Mouse (Mus musculus): ENCODE data around the gene Ank3. TPM values are rescaled to one million over a fixed set of nuclear protein-coding genes. Genes with fewer than 3 reads are reported as not detected.

The Ank3 gene
- polyA plus RNA-seq, 1 experiment from 2014 or later = 13.4 TPM

- Histone ChIP-seq H3K27me3 (replicated peaks; ENCODE audit: control insufficient read depth, insufficient read depth, low read length) (no peaks in the 10 kb centered on the region), H3K4me3 (ENCODE audit: low read depth, low read length) (no peak overlapping the region), H3K4me1 (replicated peaks; ENCODE audit: control insufficient read depth, insufficient read depth, low read length) (no peaks in the 10 kb centered on the region; the same call in 1 of the 2 replicates), H3K9me3 (ENCODE audit: control insufficient read depth, low read length) (no peaks in the 10 kb centered on the region), H3K4me2 (no peak overlapping the region), H3K27ac (ENCODE audit: low read depth, low read length) (no peak overlapping the region), H3K36me3 (ENCODE audit: control insufficient read depth, insufficient read depth, low read length) (no peaks in the 10 kb centered on the region), H3K9ac (ENCODE audit: low read depth, low read length) (no peak overlapping the region)
- no peak for DNase-seq (ENCODE audit: low spot score)
- no peak for ATAC-seq (replicated peaks; ENCODE audit: low FRiP score)
- 77% methylated on average over 11 of the region's 11 CpGs for WGBS
Measured at GRCm38 (mm10) chr10:69777736-69778135, 379.2 kb downstream of the Ank3 start.

- Histone ChIP-seq H3K9ac (ENCODE audit: low read depth, low read length) (no peak overlapping the region), H3K4me3 (ENCODE audit: low read depth, low read length) (no peak overlapping the region), H3K36me3 (ENCODE audit: control insufficient read depth, insufficient read depth, low read length) (no peaks in the 10 kb centered on the region), H3K9me3 (ENCODE audit: control insufficient read depth, low read length) (no peaks in the 10 kb centered on the region), H3K27me3 (replicated peaks; ENCODE audit: control insufficient read depth, insufficient read depth, low read length) (no peaks in the 10 kb centered on the region), H3K27ac (ENCODE audit: low read depth, low read length) (no peak overlapping the region), H3K4me1 (replicated peaks; ENCODE audit: control insufficient read depth, insufficient read depth, low read length) (no peaks in the 10 kb centered on the region; the same call in 1 of the 2 replicates), H3K4me2 (no peak overlapping the region)
- ATAC-seq (replicated peaks; ENCODE audit: low FRiP score) (no peak), DNase-seq (ENCODE audit: low spot score) (no peak)
- WGBS = 76% methylated on average over 3 of the region's 3 CpGs
Measured at GRCm38 (mm10) chr10:69779246-69779645, 380.7 kb downstream of the Ank3 start.

- no peak overlapping the region for H3K9ac ChIP-seq (ENCODE audit: low read depth, low read length)
- H3K4me2 ChIP-seq = no peak overlapping the region; the same call in 1 of the 2 replicates
- H3K4me1 ChIP-seq (replicated peaks; ENCODE audit: control insufficient read depth, insufficient read depth, low read length) = peaks cover 21% of the 10 kb centered on the region
- no peaks in the 10 kb centered on the region for H3K36me3 ChIP-seq (ENCODE audit: control insufficient read depth, insufficient read depth, low read length)
- ATAC-seq (replicated peaks; ENCODE audit: low FRiP score) (peak; percentile 51; the same call in 1 of the 2 replicates), DNase-seq (ENCODE audit: low spot score) (peak; percentile 36)
- no peaks in the 10 kb centered on the region for H3K9me3 ChIP-seq (ENCODE audit: control insufficient read depth, low read length)
- H3K4me3 ChIP-seq (ENCODE audit: low read depth, low read length) = no peak overlapping the region
- 21% methylated on average over 8 of the region's 8 CpGs for WGBS
- no peak overlapping the region for H3K27ac ChIP-seq (ENCODE audit: low read depth, low read length)
- H3K27me3 ChIP-seq (replicated peaks; ENCODE audit: control insufficient read depth, insufficient read depth, low read length) = no peaks in the 10 kb centered on the region
Measured at GRCm38 (mm10) chr10:69781491-69781890, 382.9 kb downstream of the Ank3 start.

GRCm38 (mm10) chr10:69785235-69785634 lies 386.7 kb downstream of the Ank3 start:
- peak overlapping the region; percentile 44; the same call in 1 of the 2 replicates for H3K9ac ChIP-seq (ENCODE audit: low read depth, low read length)
- peak overlapping the region; percentile 30 for H3K4me3 ChIP-seq (ENCODE audit: low read depth, low read length)
- H3K9me3 ChIP-seq (ENCODE audit: control insufficient read depth, low read length) = no peaks in the 10 kb centered on the region
- ATAC-seq (replicated peaks; ENCODE audit: low FRiP score) = peak; percentile 98
- 13% methylated on average over 7 of the region's 7 CpGs for WGBS
- no peaks in the 10 kb centered on the region for H3K27me3 ChIP-seq (replicated peaks; ENCODE audit: control insufficient read depth, insufficient read depth, low read length)
- H3K4me1 ChIP-seq (replicated peaks; ENCODE audit: control insufficient read depth, insufficient read depth, low read length) = peaks cover 22% of the 10 kb centered on the region
- no peaks in the 10 kb centered on the region for H3K36me3 ChIP-seq (ENCODE audit: control insufficient read depth, insufficient read depth, low read length)
- peak overlapping the region; percentile 63 for H3K4me2 ChIP-seq
- DNase-seq (ENCODE audit: low spot score) = peak; percentile 37
- H3K27ac ChIP-seq (ENCODE audit: low read depth, low read length) = 0 out of 2 replicates have a peak overlapping the region, but pooled peaks have one; percentile 46

- H3K27me3 ChIP-seq (replicated peaks; ENCODE audit: control insufficient read depth, insufficient read depth, low read length) = no peaks in the 10 kb centered on the region
- H3K9ac ChIP-seq (ENCODE audit: low read depth, low read length) = peak overlapping the region; percentile 44; the same call in 1 of the 2 replicates
- no peaks in the 10 kb centered on the region for H3K9me3 ChIP-seq (ENCODE audit: control insufficient read depth, low read length)
- H3K27ac ChIP-seq (ENCODE audit: low read depth, low read length) = 0 out of 2 replicates have a peak overlapping the region, but pooled peaks have one; percentile 46
- DNase-seq (ENCODE audit: low spot score) = no peak
- H3K4me1 ChIP-seq (replicated peaks; ENCODE audit: control insufficient read depth, insufficient read depth, low read length) = peaks cover 22% of the 10 kb centered on the region
- 62% methylated on average over 8 of the region's 8 CpGs for WGBS
- ATAC-seq (replicated peaks; ENCODE audit: low FRiP score) = no peak
- peak overlapping the region; percentile 30 for H3K4me3 ChIP-seq (ENCODE audit: low read depth, low read length)
- H3K4me2 ChIP-seq = peak overlapping the region; percentile 63
- H3K36me3 ChIP-seq (ENCODE audit: control insufficient read depth, insufficient read depth, low read length) = no peaks in the 10 kb centered on the region
Measured at GRCm38 (mm10) chr10:69785692-69786091, 387.1 kb downstream of the Ank3 start.

- ATAC-seq (replicated peaks; ENCODE audit: low FRiP score) (no peak), DNase-seq (ENCODE audit: low spot score) (no peak)
- H3K4me3 ChIP-seq (ENCODE audit: low read depth, low read length) = peak overlapping the region; percentile 30
- H3K4me2 ChIP-seq = peak overlapping the region; percentile 63
- peaks cover 22% of the 10 kb centered on the region for H3K4me1 ChIP-seq (replicated peaks; ENCODE audit: control insufficient read depth, insufficient read depth, low read length)
- WGBS = 64% methylated on average over 13 of the region's 13 CpGs
- H3K36me3 ChIP-seq (ENCODE audit: control insufficient read depth, insufficient read depth, low read length) = no peaks in the 10 kb centered on the region
- H3K9ac ChIP-seq (ENCODE audit: low read depth, low read length) = no peak overlapping the region
- H3K27ac ChIP-seq (ENCODE audit: low read depth, low read length) = no peak overlapping the region
- H3K9me3 ChIP-seq (ENCODE audit: control insufficient read depth, low read length) = no peaks in the 10 kb centered on the region
- H3K27me3 ChIP-seq (replicated peaks; ENCODE audit: control insufficient read depth, insufficient read depth, low read length) = no peaks in the 10 kb centered on the region
Measured at GRCm38 (mm10) chr10:69786220-69786993, 387.8 kb downstream of the Ank3 start.

GRCm38 (mm10) chr10:69787379-69787778 lies 388.8 kb downstream of the Ank3 start:
- ATAC-seq (replicated peaks; ENCODE audit: low FRiP score) (no peak), DNase-seq (ENCODE audit: low spot score) (no peak)
- Histone ChIP-seq H3K27ac (ENCODE audit: low read depth, low read length) (no peak overlapping the region), H3K27me3 (replicated peaks; ENCODE audit: control insufficient read depth, insufficient read depth, low read length) (no peaks in the 10 kb centered on the region), H3K9me3 (ENCODE audit: control insufficient read depth, low read length) (no peaks in the 10 kb centered on the region), H3K4me3 (ENCODE audit: low read depth, low read length) (peak overlapping the region; percentile 22), H3K36me3 (ENCODE audit: control insufficient read depth, insufficient read depth, low read length) (no peaks in the 10 kb centered on the region), H3K4me2 (peak overlapping the region; percentile 63; the same call in 1 of the 2 replicates), H3K4me1 (replicated peaks; ENCODE audit: control insufficient read depth, insufficient read depth, low read length) (peaks cover 22% of the 10 kb centered on the region), H3K9ac (ENCODE audit: low read depth, low read length) (peak overlapping the region; percentile 16; the same call in 1 of the 2 replicates)
- 51% methylated on average over 10 of the region's 10 CpGs for WGBS

- ATAC-seq (replicated peaks; ENCODE audit: low FRiP score) (no peak), DNase-seq (ENCODE audit: low spot score) (no peak)
- H3K4me1 ChIP-seq (replicated peaks; ENCODE audit: control insufficient read depth, insufficient read depth, low read length) = peaks cover 10% of the 10 kb centered on the region
- H3K9me3 ChIP-seq (ENCODE audit: control insufficient read depth, low read length) = no peaks in the 10 kb centered on the region
- H3K36me3 ChIP-seq (ENCODE audit: control insufficient read depth, insufficient read depth, low read length) = no peaks in the 10 kb centered on the region
- 77% methylated on average over 4 of the region's 4 CpGs for WGBS
- H3K27me3 ChIP-seq (replicated peaks; ENCODE audit: control insufficient read depth, insufficient read depth, low read length) = no peaks in the 10 kb centered on the region
- no peak overlapping the region for H3K4me2 ChIP-seq
- H3K27ac ChIP-seq (ENCODE audit: low read depth, low read length) = no peak overlapping the region
- H3K9ac ChIP-seq (ENCODE audit: low read depth, low read length) = no peak overlapping the region
- H3K4me3 ChIP-seq (ENCODE audit: low read depth, low read length) = no peak overlapping the region
Measured at GRCm38 (mm10) chr10:69790606-69791005, 392.0 kb downstream of the Ank3 start.

GRCm38 (mm10) chr10:69791951-69792350 lies 393.4 kb downstream of the Ank3 start:
- Histone ChIP-seq H3K4me1 (replicated peaks; ENCODE audit: control insufficient read depth, insufficient read depth, low read length) (no peaks in the 10 kb centered on the region; the same call in 1 of the 2 replicates), H3K9me3 (ENCODE audit: control insufficient read depth, low read length) (no peaks in the 10 kb centered on the region), H3K27me3 (replicated peaks; ENCODE audit: control insufficient read depth, insufficient read depth, low read length) (no peaks in the 10 kb centered on the region), H3K27ac (ENCODE audit: low read depth, low read length) (no peak overlapping the region), H3K4me3 (ENCODE audit: low read depth, low read length) (no peak overlapping the region), H3K9ac (ENCODE audit: low read depth, low read length) (no peak overlapping the region), H3K36me3 (ENCODE audit: control insufficient read depth, insufficient read depth, low read length) (no peaks in the 10 kb centered on the region), H3K4me2 (no peak overlapping the region)
- DNase-seq (ENCODE audit: low spot score) (no peak), ATAC-seq (replicated peaks; ENCODE audit: low FRiP score) (no peak)
- WGBS = 45% methylated on average over 7 of the region's 7 CpGs

All from liver, embryonic 11.5 days (tissue).